Mouse (Mus musculus) stomach, embryonic 14.5 days (tissue): ENCODE data around the gene Kcnj6. TPM values are rescaled to one million over a fixed set of nuclear protein-coding genes. Genes with fewer than 3 reads are reported as not detected.
A peak's percentile ranks its signal among the peaks of the same experiment; 100 is the strongest.

ENCODE experiments used
- ATAC-seq: fragments of 200-750 bp; cut with Nextera tagmentation; 2 replicates; pipeline ENCODE4 v1.8.0; 2017; ENCODE audit warnings: low read depth, moderate TSS enrichment; ENCODE audit not compliant: insufficient number of reproducible peaks, insufficient read depth, low FRiP score
- H3K27ac ChIP-seq: fragments of 300-500 bp; sonication (generic); 2 replicates; pipeline ENCODE4 v1.5.1; 2014; ENCODE audit warnings: mild to moderate bottlenecking, low read length, moderate library complexity, mixed read lengths
- H3K27me3 ChIP-seq: fragments of 300-500 bp; sonication (generic); 2 replicates; pipeline ENCODE4 v1.6.1; 2014; ENCODE audit warnings: low read length, control low read depth, mixed read lengths; ENCODE audit not compliant: control insufficient read depth, insufficient read depth
- H3K36me3 ChIP-seq: fragments of 300-500 bp; sonication (generic); 2 replicates; pipeline ENCODE4 v1.6.1; 2014; ENCODE audit warnings: mild to moderate bottlenecking, control low read depth, low read length, moderate library complexity, mixed read lengths; ENCODE audit not compliant: control insufficient read depth, insufficient read depth
- H3K4me1 ChIP-seq: fragments of 300-500 bp; sonication (generic); 2 replicates; pipeline ENCODE4 v1.6.1; 2014; ENCODE audit warnings: low read length, control low read depth, mixed read lengths; ENCODE audit not compliant: control insufficient read depth, insufficient read depth
- H3K4me2 ChIP-seq: fragments of 300-500 bp; sonication (generic); replicated peaks from 2 replicates; pipeline ENCODE4 v1.6.1; 2014; ENCODE audit warnings: low read depth, low read length, control low read depth
- H3K4me3 ChIP-seq: fragments of 300-500 bp; sonication (generic); 2 replicates; pipeline ENCODE4 v1.5.1; 2014; ENCODE audit warnings: low read depth, low read length, control low read depth
- H3K9ac ChIP-seq: fragments of 300-500 bp; sonication (generic); replicated peaks from 2 replicates; pipeline ENCODE4 v1.6.1; 2014; ENCODE audit warnings: low read depth, mild to moderate bottlenecking, control low read depth, low read length, moderate library complexity, mixed read lengths
- H3K9me3 ChIP-seq: fragments of 300-500 bp; sonication (generic); 2 replicates; pipeline ENCODE4 v1.6.1; 2016; ENCODE audit warnings: low read depth, low read length, control low read depth; ENCODE audit not compliant: control insufficient read depth
- WGBS: fragments of 180-500 bp; shearing (Covaris S2); extraction: QIAGEN DNeasy Blood & Tissue Kit; methylation state at CpG from one replicate; pipeline ENCODE4 v1.1.7; 2014; 5-methylcytosine and 5-hydroxymethylcytosine counted together
- polyA plus RNA-seq: library from polyadenylated mRNA; unstranded; fragments of >200 nt; fragmentation: Nextera tagmentation; extraction: Ambion mirVana; gene quantifications from 2 replicates; pipeline ENCODE4 v1.2.1, GENCODE M21; 2014

The Kcnj6 gene
- polyA plus RNA-seq, 1 experiment from 2014 or later = 0.39 TPM

- no peaks in the 10 kb centered on the region for H3K27me3 ChIP-seq
- no peaks in the 10 kb centered on the region for H3K9me3 ChIP-seq
- H3K4me1 ChIP-seq = no peaks in the 10 kb centered on the region
- no peaks in the 10 kb centered on the region for H3K36me3 ChIP-seq
- no peak for ATAC-seq
- H3K4me3 ChIP-seq = no peak overlapping the region
- no peak overlapping the region for H3K27ac ChIP-seq
- no peak overlapping the region for H3K9ac ChIP-seq
- H3K4me2 ChIP-seq = no peak overlapping the region
- 65% methylated on average over 7 of the region's 7 CpGs for WGBS
These were observed 204.5 kb downstream of the Kcnj6 start for GRCm38 (mm10) chr16:94793041-94793440.

- Histone ChIP-seq H3K36me3 (no peaks in the 10 kb centered on the region), H3K27me3 (no peaks in the 10 kb centered on the region), H3K4me1 (no peaks in the 10 kb centered on the region), H3K9me3 (no peaks in the 10 kb centered on the region), H3K27ac (no peak overlapping the region), H3K4me2 (no peak overlapping the region), H3K4me3 (no peak overlapping the region), H3K9ac (no peak overlapping the region)
- ATAC-seq = no peak
- 24% methylated on average over 6 of the region's 6 CpGs for WGBS
These were observed 207.5 kb downstream of the Kcnj6 start for GRCm38 (mm10) chr16:94789958-94790357.

- H3K27me3 ChIP-seq = no peaks in the 10 kb centered on the region
- no peak overlapping the region for H3K4me3 ChIP-seq
- no peak overlapping the region for H3K4me2 ChIP-seq
- no peak overlapping the region for H3K27ac ChIP-seq
- H3K9me3 ChIP-seq = no peaks in the 10 kb centered on the region
- no peak for ATAC-seq
- H3K36me3 ChIP-seq = no peaks in the 10 kb centered on the region
- 82% methylated on average over 7 of the region's 7 CpGs for WGBS
- H3K9ac ChIP-seq = no peak overlapping the region
- no peaks in the 10 kb centered on the region for H3K4me1 ChIP-seq
These were observed 208.8 kb downstream of the Kcnj6 start for GRCm38 (mm10) chr16:94788716-94789115.

- no peak overlapping the region for H3K4me2 ChIP-seq
- H3K4me3 ChIP-seq = no peak overlapping the region
- H3K9me3 ChIP-seq = no peaks in the 10 kb centered on the region
- H3K9ac ChIP-seq = no peak overlapping the region
- no peaks in the 10 kb centered on the region for H3K36me3 ChIP-seq
- WGBS = 7% methylated on average over 16 of the region's 16 CpGs
- no peak overlapping the region for H3K27ac ChIP-seq
- ATAC-seq = no peak
- no peaks in the 10 kb centered on the region for H3K4me1 ChIP-seq
- no peaks in the 10 kb centered on the region for H3K27me3 ChIP-seq
These were observed 209.3 kb downstream of the Kcnj6 start for GRCm38 (mm10) chr16:94788165-94788564.

- H3K4me3 ChIP-seq = no peak overlapping the region
- ATAC-seq = no peak
- no peaks in the 10 kb centered on the region for H3K36me3 ChIP-seq
- H3K9me3 ChIP-seq = no peaks in the 10 kb centered on the region
- 80% methylated on average over 5 of the region's 5 CpGs for WGBS
- no peak overlapping the region for H3K4me2 ChIP-seq
- no peak overlapping the region for H3K9ac ChIP-seq
- H3K27ac ChIP-seq = no peak overlapping the region
- H3K4me1 ChIP-seq = no peaks in the 10 kb centered on the region
- H3K27me3 ChIP-seq = no peaks in the 10 kb centered on the region
These were observed 211.6 kb downstream of the Kcnj6 start for GRCm38 (mm10) chr16:94785873-94786272.

- 66% methylated on average over 7 of the region's 7 CpGs for WGBS
- no peak for ATAC-seq
- no peaks in the 10 kb centered on the region for H3K4me1 ChIP-seq
These were observed 213.8 kb downstream of the Kcnj6 start for GRCm38 (mm10) chr16:94783696-94784095.

GRCm38 (mm10) chr16:94782110-94782946, 215.2 kb downstream of the Kcnj6 start:
- WGBS = 72% methylated on average over 24 of the region's 24 CpGs
- Histone ChIP-seq H3K4me1 (no peaks in the 10 kb centered on the region), H3K27me3 (no peaks in the 10 kb centered on the region), H3K36me3 (no peaks in the 10 kb centered on the region), H3K4me3 (no peak overlapping the region), H3K27ac (no peak overlapping the region), H3K9me3 (no peaks in the 10 kb centered on the region; the same call in 1 of the 2 replicates), H3K9ac (no peak overlapping the region), H3K4me2 (no peak overlapping the region)
- ATAC-seq = peak; percentile 37; the same call in 1 of the 2 replicates

More at GRCm38 (mm10) chr16:94783696-94784095, 213.8 kb downstream of the Kcnj6 start:
- Histone ChIP-seq H3K27me3 (no peaks in the 10 kb centered on the region), H3K27ac (no peak overlapping the region), H3K4me2 (no peak overlapping the region), H3K9me3 (no peaks in the 10 kb centered on the region; the same call in 1 of the 2 replicates), H3K9ac (no peak overlapping the region), H3K4me3 (no peak overlapping the region), H3K36me3 (no peaks in the 10 kb centered on the region)

GRCm38 (mm10) chr16:94773928-94774327, 223.6 kb downstream of the Kcnj6 start:
- WGBS = 74% methylated on average over 5 of the region's 5 CpGs
- H3K4me1 ChIP-seq = no peaks in the 10 kb centered on the region
- no peak overlapping the region for H3K4me3 ChIP-seq

More at GRCm38 (mm10) chr16:94773928-94774327, 223.6 kb downstream of the Kcnj6 start:
- no peak overlapping the region for H3K9ac ChIP-seq
- H3K27ac ChIP-seq = no peak overlapping the region
- no peak for ATAC-seq
- H3K9me3 ChIP-seq = no peaks in the 10 kb centered on the region
- H3K27me3 ChIP-seq = no peaks in the 10 kb centered on the region
- no peak overlapping the region for H3K4me2 ChIP-seq
- H3K36me3 ChIP-seq = no peaks in the 10 kb centered on the region
